Mouse (Mus musculus) stomach, postnatal 0 days (tissue): ENCODE measurements at regions not wholly inside any gene's neighbourhood (a gene's known extent, or its start where the extent isn't known, plus 50 kb on each side); places are given as distances from the start of the nearest gene placed in this dataset.

Experiments
- CTCF ChIP-seq: IDR thresholded peaks from 2 replicates; pipeline ENCODE4 v1.5.1; 2016; ENCODE audit warnings: antibody characterized with exemption, low read depth, mild to moderate bottlenecking, moderate library complexity
- EP300 ChIP-seq: optimal IDR thresholded peaks from 2 replicates; pipeline ENCODE3; 2016; ENCODE audit warnings: antibody characterized with exemption

GRCm38 (mm10) chr3:103518624-103519023 lies 56.4 kb upstream of the Syt6 start:
- no peak for TF ChIP-seq CTCF
- no peak for TF ChIP-seq EP300
